Mouse (Mus musculus): ENCODE measurements around the gene AW551984.

- TF ChIP-seq POLR2A (IDR thresholded peaks at IDR 0.05; ENCODE audit: low read depth, low read length) (no peak), CTCF (IDR thresholded peaks at IDR 0.05; ENCODE audit: extremely low read depth, insufficient read length, insufficient replicate concordance, low read depth, low read length) (no peak)
These were observed 27.2 kb downstream of the AW551984 start for GRCm38 (mm10) chr9:39577050-39577449.
